ENCODE assay signal across 8 mouse cellular contexts in the genomic region with DNA sequence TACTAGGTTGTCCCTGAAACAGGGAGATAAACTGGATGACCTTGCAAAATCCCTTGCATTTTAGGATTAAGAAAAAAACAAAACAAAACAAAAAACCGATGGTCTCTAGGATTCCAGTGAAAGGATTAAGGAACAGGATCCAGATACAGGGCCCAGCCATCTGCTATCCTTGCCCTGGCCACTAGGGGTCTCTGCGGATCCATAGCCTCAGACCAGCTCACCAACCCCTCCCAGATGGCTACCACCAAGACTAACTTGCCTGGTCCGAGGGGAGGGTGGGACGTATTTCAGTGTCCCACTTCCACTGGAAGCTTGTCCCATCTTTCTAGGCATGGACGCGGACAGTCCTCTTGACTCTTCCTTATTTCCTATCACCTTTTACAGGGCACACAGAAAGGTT.
DNase-seq lines count a peak whose midpoint lies in the region; ATAC-seq and TF ChIP-seq lines count a peak whose summit lies in the region.

No protein-coding gene starts in this region.

- H3K4me2 ChIP-seq in CH12.LX (ENCODE audit: insufficient read depth, low read depth, poor library complexity, severe bottlenecking): no peak overlapping the region
- H3K4me2 ChIP-seq in forebrain, embryonic 13.5 days: peak overlapping the region; percentile 13; the same call in 1 of the 2 replicates
- H3K4me2 ChIP-seq in heart, postnatal 0 days (ENCODE audit: low read depth, low read length): peak overlapping the region; percentile 33
- H3K4me2 ChIP-seq in liver, postnatal 0 days (ENCODE audit: low read depth, low read length): no peak overlapping the region
- no peak overlapping the region for H3K4me2 ChIP-seq in neural tube, embryonic 15.5 days

- no peak overlapping the region for H3K9ac ChIP-seq in CH12.LX (ENCODE audit: insufficient read depth, low read depth)
- no peak overlapping the region for H3K9ac ChIP-seq in forebrain, embryonic 13.5 days
- H3K9ac ChIP-seq in heart, postnatal 0 days (replicated peaks; ENCODE audit: low read depth, low read length): no peak overlapping the region
- H3K9ac ChIP-seq in liver, postnatal 0 days (replicated peaks): no peak overlapping the region
- H3K9ac ChIP-seq in neural tube, embryonic 15.5 days (replicated peaks): no peak overlapping the region

- no peaks in the 10 kb centered on the region for H3K36me3 ChIP-seq in CH12.LX (replicated peaks in 1 of 2; ENCODE audit: control insufficient read depth in 1 of 2, insufficient read depth in 1 of 2, low read length in 1 of 2)
- no peaks in the 10 kb centered on the region for H3K36me3 ChIP-seq in forebrain, embryonic 13.5 days (ENCODE audit: poor library complexity, severe bottlenecking)
- H3K36me3 ChIP-seq in heart, postnatal 0 days (replicated peaks; ENCODE audit: control insufficient read depth, insufficient read depth, low read length): no peaks in the 10 kb centered on the region
- no peaks in the 10 kb centered on the region for H3K36me3 ChIP-seq in liver, postnatal 0 days (replicated peaks; ENCODE audit: insufficient read depth, low read length)
- no peaks in the 10 kb centered on the region for H3K36me3 ChIP-seq in neural tube, embryonic 15.5 days
- no peaks in the 10 kb centered on the region for H3K36me3 ChIP-seq in thymus, adult 2 months (ENCODE audit: control insufficient read depth, insufficient read depth, low read length)

- H3K9me3 ChIP-seq in CH12.LX (replicated peaks; ENCODE audit: low read length): no peaks in the 10 kb centered on the region
- no peaks in the 10 kb centered on the region for H3K9me3 ChIP-seq in forebrain, embryonic 13.5 days (replicated peaks)
- no peaks in the 10 kb centered on the region for H3K9me3 ChIP-seq in heart, postnatal 0 days (replicated peaks; ENCODE audit: control insufficient read depth, low read length)
- H3K9me3 ChIP-seq in liver, postnatal 0 days (ENCODE audit: low read length): no peaks in the 10 kb centered on the region
- no peaks in the 10 kb centered on the region for H3K9me3 ChIP-seq in neural tube, embryonic 15.5 days (replicated peaks)

- peak; percentile 52 for DNase-seq in CH12.LX (ENCODE audit: extremely low read depth)
- DNase-seq in c-Kit-positive CD71-positive TER-119-negative erythroid progenitor cells, embryonic 14.5 days (ENCODE audit: low read depth): peak; percentile 9
- peak; percentile 52 for DNase-seq in heart, postnatal 0 days (ENCODE audit: low spot score)
- DNase-seq in kidney, postnatal 25 days: peak; percentile 69 to 81
- peak; percentile 72 for DNase-seq in liver, postnatal 0 days
- peak; percentile 58 for DNase-seq in thymus, adult 2 months

- TF ChIP-seq EP300 in CH12.LX (IDR thresholded peaks at IDR 0.05; ENCODE audit: low read length): no peak
- TF ChIP-seq EP300 in heart, postnatal 0 days (IDR thresholded peaks at IDR 0.05; ENCODE audit: low read depth): no peak
- no peak for TF ChIP-seq EP300 in liver, postnatal 0 days (IDR thresholded peaks at IDR 0.05; ENCODE audit: low read depth)

- dilution Hi-C loops in CH12.LX (cut with MboI; ENCODE audit: extremely low pct_ligation_motif_present, extremely low pct_unique_long_range_greater_than_20kb, low sequenced_read_pairs): no loop called here

- H3K27ac ChIP-seq in CH12.LX (ENCODE audit: insufficient read depth, low read depth): no peak overlapping the region
- H3K27ac ChIP-seq in forebrain, embryonic 13.5 days: no peak overlapping the region
- no peak overlapping the region for H3K27ac ChIP-seq in heart, postnatal 0 days (ENCODE audit: low read depth)
- H3K27ac ChIP-seq in liver, postnatal 0 days (ENCODE audit: low read depth): no peak overlapping the region
- peak overlapping the region; percentile 61; the same call in 1 of the 2 replicates for H3K27ac ChIP-seq in neural tube, embryonic 15.5 days (replicated peaks)
- H3K27ac ChIP-seq in thymus, adult 2 months (ENCODE audit: control insufficient read depth, insufficient read depth, low read length): no peak overlapping the region

- TF ChIP-seq RAD21 in CH12.LX (IDR thresholded peaks at IDR 0.05; ENCODE audit: low read depth, low read length): peak; percentile 73

- no peaks in the 10 kb centered on the region for H3K79me2 ChIP-seq in CH12.LX (replicated peaks; ENCODE audit: control insufficient read depth, extremely low read depth, insufficient read depth, poor library complexity, severe bottlenecking)

- in situ Hi-C loops in CH12.LX (cut with MboI; ENCODE audit: low pct_ligation_motif_present, low pct_unique_long_range_greater_than_20kb, low sequenced_read_pairs): no loop called here

- H3K4me3 ChIP-seq in CH12.LX (replicated peaks in 1 of 3; ENCODE audit: low read depth in 2 of 3, low read length in 2 of 3, poor library complexity in 1 of 3): no peak overlapping the region
- no peak overlapping the region for H3K4me3 ChIP-seq in forebrain, embryonic 13.5 days
- H3K4me3 ChIP-seq in heart, postnatal 0 days (ENCODE audit: low read depth, low read length): no peak overlapping the region
- no peak overlapping the region for H3K4me3 ChIP-seq in liver, postnatal 0 days (ENCODE audit: low read depth, low read length)
- H3K4me3 ChIP-seq in neural tube, embryonic 15.5 days (replicated peaks): no peak overlapping the region
- no peak overlapping the region for H3K4me3 ChIP-seq in thymus, adult 2 months (ENCODE audit: control insufficient read depth, insufficient read depth, low read length)

- WGBS in forebrain, embryonic 13.5 days: 3% methylated on average over 6 of the region's 6 CpGs
- WGBS in heart, postnatal 0 days: 5% methylated on average over 6 of the region's 6 CpGs
- 10% methylated on average over 6 of the region's 6 CpGs for WGBS in liver, postnatal 0 days (ENCODE audit: insufficient replicate concordance)
- 11% methylated on average over 6 of the region's 6 CpGs for WGBS in neural tube, embryonic 15.5 days
- 7% methylated on average over 6 of the region's 6 CpGs for WGBS in thymus, adult 2 months

- TF ChIP-seq CTCF in CH12.LX (conservative IDR thresholded peaks at IDR 0.05 in 1 of 2, IDR thresholded peaks at IDR 0.05 in 1 of 2; ENCODE audit: low read depth in 2 of 2, low read length in 2 of 2): peak; percentile 80 to 90
- TF ChIP-seq CTCF in heart, postnatal 0 days (IDR thresholded peaks at IDR 0.05; ENCODE audit: low read depth): peak; percentile 93
- TF ChIP-seq CTCF in liver, postnatal 0 days (IDR thresholded peaks at IDR 0.05; ENCODE audit: low read depth): peak; percentile 86
- peak; percentile 74; the same call in 1 of the 2 replicates for TF ChIP-seq CTCF in thymus, adult 2 months (IDR thresholded peaks at IDR 0.05; ENCODE audit: borderline replicate concordance, control insufficient read depth, extremely low read depth, insufficient read depth, low read length, poor library complexity)

- ATAC-seq in forebrain, embryonic 13.5 days: peak; percentile 81
- peak; percentile 69; the same call in 1 of the 2 replicates for ATAC-seq in heart, postnatal 0 days (ENCODE audit: insufficient read depth, low read depth)
- no peak for ATAC-seq in liver, postnatal 0 days
- peak; percentile 80; the same call in 1 of the 2 replicates for ATAC-seq in neural tube, embryonic 15.5 days (ENCODE audit: low FRiP score)

- H3K27me3 ChIP-seq in CH12.LX (replicated peaks): peaks cover 49% of the 10 kb centered on the region
- H3K27me3 ChIP-seq in forebrain, embryonic 13.5 days: no peaks in the 10 kb centered on the region
- no peaks in the 10 kb centered on the region for H3K27me3 ChIP-seq in heart, postnatal 0 days (ENCODE audit: control insufficient read depth, insufficient read depth, low read length)
- no peaks in the 10 kb centered on the region for H3K27me3 ChIP-seq in liver, postnatal 0 days (ENCODE audit: insufficient read depth, low read length)
- no peaks in the 10 kb centered on the region for H3K27me3 ChIP-seq in neural tube, embryonic 15.5 days (replicated peaks)
- no peaks in the 10 kb centered on the region for H3K27me3 ChIP-seq in thymus, adult 2 months (ENCODE audit: control insufficient read depth, insufficient read depth, low read length)

- TF ChIP-seq POLR2A in CH12.LX (IDR thresholded peaks at IDR 0.05; ENCODE audit: low read depth, low read length): no peak
- TF ChIP-seq POLR2A in thymus, adult 2 months (IDR thresholded peaks at IDR 0.05; ENCODE audit: control insufficient read depth, extremely low read depth, insufficient read depth, low read length, poor library complexity): no peak

- H3K4me1 ChIP-seq in CH12.LX (ENCODE audit: control insufficient read depth in 1 of 2, insufficient read depth in 2 of 2): peaks cover 0 to 5% of the 10 kb centered on the region in 2 experiments; a peak in 1 of 4 replicates
- peaks cover 19% of the 10 kb centered on the region for H3K4me1 ChIP-seq in forebrain, embryonic 13.5 days
- no peaks in the 10 kb centered on the region for H3K4me1 ChIP-seq in heart, postnatal 0 days (ENCODE audit: control insufficient read depth, insufficient read depth)
- no peaks in the 10 kb centered on the region for H3K4me1 ChIP-seq in liver, postnatal 0 days (ENCODE audit: insufficient read depth)
- H3K4me1 ChIP-seq in neural tube, embryonic 15.5 days: peaks cover 14% of the 10 kb centered on the region
- no peaks in the 10 kb centered on the region for H3K4me1 ChIP-seq in thymus, adult 2 months (replicated peaks; ENCODE audit: control insufficient read depth, insufficient read depth, low read length)

TF ChIP-seq in CH12.LX, 34 proteins besides CTCF, POLR2A, EP300 and RAD21:
- TF ChIP-seq JUND (conservative IDR thresholded peaks at IDR 0.05; ENCODE audit: low read depth, low read length) (no peak), NELFE (IDR thresholded peaks at IDR 0.05; ENCODE audit: low read depth, low read length) (0 out of 2 replicates have a peak, but pooled peaks have one; percentile 24), MAZ (IDR thresholded peaks at IDR 0.05; ENCODE audit: low read depth, low read length) (0 out of 2 replicates have a peak, but pooled peaks have one; percentile 26), SMC3 (IDR thresholded peaks at IDR 0.05; ENCODE audit: low read depth, low read length) (peak; percentile 60)

Comparison
In these comparisons a context has a peak if more than half of its experiments do, and no peak if none do; other contexts are left out.
1. DNase-seq: peak in every context shown above with its lines; median percentile 75 in kidney, postnatal 25 days; 72 in liver, postnatal 0 days; 58 in thymus, adult 2 months; 52 in CH12.LX; 52 in heart, postnatal 0 days; 9 in c-Kit-positive CD71-positive TER-119-negative erythroid progenitor cells, embryonic 14.5 days.
2. H3K4me2 ChIP-seq: peak in forebrain, embryonic 13.5 days (single experiment) and heart, postnatal 0 days (single experiment); none in CH12.LX (single experiment), liver, postnatal 0 days (single experiment) and neural tube, embryonic 15.5 days (single experiment).
3. Peak in every context shown above with its lines, with median percentiles within 50 percentile points of each other: CTCF ChIP-seq.